Mouse (Mus musculus) liver, embryonic 14.5 days (tissue): ENCODE results near the gene Crtc2. TPM values are rescaled to one million over a fixed set of nuclear protein-coding genes. Genes with fewer than 3 reads are reported as not detected.
A peak's percentile ranks its signal among the peaks of the same experiment; 100 is the strongest.

Experiments
- ATAC-seq: fragments of 200-750 bp; cut with Nextera tagmentation; 2 replicates; pipeline ENCODE4 v1.8.0; 2017; ENCODE audit warnings: moderate number of reproducible peaks, mild to moderate bottlenecking, moderate library complexity; ENCODE audit not compliant: insufficient read depth
- DNase-seq, 3 experiments: peaks; one replicate each; pipeline ENCODE4 v3.0.0-alpha.2; 2012 to 2013; ENCODE audit warnings: low read depth in 3 of 3, low spot score in 3 of 3
- H3K27ac ChIP-seq: fragments of 300-500 bp; sonication (generic); 2 replicates; pipeline ENCODE4 v1.5.1; 2014; ENCODE audit warnings: moderate library complexity, mild to moderate bottlenecking, control low read depth, inconsistent platforms
- H3K27me3 ChIP-seq: fragments of 300-500 bp; sonication (generic); 2 replicates; pipeline ENCODE4 v1.6.1; 2014; ENCODE audit warnings: mild to moderate bottlenecking, low read length, moderate library complexity; ENCODE audit not compliant: control insufficient read depth, insufficient read depth
- H3K36me3 ChIP-seq: fragments of 300-500 bp; sonication (generic); replicated peaks from 2 replicates; pipeline ENCODE4 v1.6.1; 2014; ENCODE audit warnings: low read depth; ENCODE audit not compliant: control insufficient read depth, insufficient read depth
- H3K4me1 ChIP-seq, 2 experiments: fragments of 200-500 bp in 1 of 2; fragments of 300-500 bp in 1 of 2; sonication (generic) in 1 of 2; replicated peaks; 2 replicates each; pipeline ENCODE4 v1.6.1; 2012 to 2014; ENCODE audit warnings: antibody characterized with exemption in 1 of 2, inconsistent platforms in 1 of 2, low read length in 1 of 2; ENCODE audit not compliant: control insufficient read depth in 2 of 2, insufficient read depth in 2 of 2
- H3K4me2 ChIP-seq: fragments of 300-500 bp; sonication (generic); 2 replicates; pipeline ENCODE4 v1.6.1; 2014; ENCODE audit warnings: low read depth, mild to moderate bottlenecking, control low read depth, moderate library complexity
- H3K4me3 ChIP-seq, 2 experiments: fragments of 200-500 bp in 1 of 2; fragments of 300-500 bp in 1 of 2; sonication (generic) in 1 of 2; 2 replicates each; pipeline ENCODE4 v1.5.1; 2012 to 2014; ENCODE audit warnings: low read depth in 2 of 2, low read length in 2 of 2, mild to moderate bottlenecking in 2 of 2, control low read depth in 1 of 2, inconsistent platforms in 1 of 2, moderate library complexity in 1 of 2; ENCODE audit not compliant: insufficient read depth in 1 of 2
- H3K9ac ChIP-seq: fragments of 300-500 bp; sonication (generic); replicated peaks from 2 replicates; pipeline ENCODE4 v1.6.1; 2014; ENCODE audit warnings: mild to moderate bottlenecking, control low read depth, moderate library complexity
- H3K9me3 ChIP-seq: fragments of 300-500 bp; sonication (generic); 2 replicates; pipeline ENCODE4 v1.6.1; 2016; ENCODE audit warnings: low read length, mixed read lengths; ENCODE audit not compliant: control insufficient read depth
- CTCF ChIP-seq: IDR thresholded peaks from 2 replicates; pipeline ENCODE4 v1.5.1; 2016; ENCODE audit warnings: antibody characterized with exemption, low read depth, control low read depth
- EP300 ChIP-seq: IDR thresholded peaks from 2 replicates; pipeline ENCODE4 v1.6.1; 2016; ENCODE audit warnings: antibody characterized with exemption, low read depth
- WGBS: fragments of 180-500 bp; shearing (Covaris S2); extraction: QIAGEN DNeasy Blood & Tissue Kit; methylation state at CpG from one replicate; pipeline ENCODE4 v1.1.7; 2014; ENCODE audit not compliant: insufficient replicate concordance; 5-methylcytosine and 5-hydroxymethylcytosine counted together
- microRNA-seq: library from miRNA; unstranded; fragments of <30 nt; microRNA quantifications from one replicate; pipeline ENCODE4, GENCODE M21; 2016
- polyA plus RNA-seq, 2 experiments: library from polyadenylated mRNA; depleted of rRNA in 1 of 2; stranded (reverse) in 1 of 2; unstranded in 1 of 2; fragments of >200 nt; fragmentation: Nextera tagmentation in 1 of 2; extraction: Ambion mirVana in 1 of 2; gene quantifications; 2 replicates each; pipeline versions ENCODE4 v1.2.1 to v1.2.3; 2012 to 2014

Crtc2 gene
- polyA plus RNA-seq, 2 experiments, result 3.2 to 7.6 TPM

GRCm38 (mm10) chr3:90294064-90294440, 40.1 kb downstream of the Crtc2 start:
- no peaks in the 10 kb centered on the region for H3K9me3 ChIP-seq
- H3K36me3 ChIP-seq, result no peaks in the 10 kb centered on the region
- H3K27me3 ChIP-seq, result no peaks in the 10 kb centered on the region
- H3K4me2 ChIP-seq, result peak overlapping the region; percentile 95
- DNase-seq (peak in 1 of 3 experiments; percentile 23), ATAC-seq (no peak)
- peak overlapping the region; percentile 98 for H3K9ac ChIP-seq
- peak overlapping the region; percentile 78 to 81 for H3K4me3 ChIP-seq
- no peak for TF ChIP-seq CTCF
- no peak for TF ChIP-seq EP300
- 4% methylated on average over 11 of the region's 11 CpGs for WGBS
- H3K27ac ChIP-seq, result peak overlapping the region; percentile 90
- peaks cover 19% of the 10 kb centered on the region in 2 experiments for H3K4me1 ChIP-seq

GRCm38 (mm10) chr3:90294651-90295050, 40.7 kb downstream of the Crtc2 start:
- Histone ChIP-seq H3K9ac (peak overlapping the region; percentile 98), H3K36me3 (no peaks in the 10 kb centered on the region), H3K4me2 (peak overlapping the region; percentile 95), H3K9me3 (no peaks in the 10 kb centered on the region), H3K4me1 (peaks cover 19% of the 10 kb centered on the region in 2 experiments), H3K4me3 (peak overlapping the region; percentile 78 to 81; a peak in 3 of 4 replicates), H3K27ac (peak overlapping the region; percentile 90), H3K27me3 (no peaks in the 10 kb centered on the region)
- ATAC-seq (no peak), DNase-seq (peak in 2 of 3 experiments; percentile 20 to 23)
- TF ChIP-seq EP300 (peak; percentile 47), CTCF (no peak)
- 32% methylated on average over 2 of the region's 2 CpGs for WGBS

GRCm38 (mm10) chr3:90305801-90306200, 51.8 kb downstream of the Crtc2 start:
- H3K4me1 ChIP-seq, result 0 out of 4 replicates have a peak, but pooled peaks cover 0 to 1% of the 10 kb centered on the region in 2 experiments
- no peak overlapping the region for H3K4me2 ChIP-seq
- H3K27me3 ChIP-seq, result no peaks in the 10 kb centered on the region
- H3K9ac ChIP-seq, result no peak overlapping the region
- 81% methylated on average over 3 of the region's 3 CpGs for WGBS
- H3K27ac ChIP-seq, result no peak overlapping the region
- TF ChIP-seq EP300 (no peak), CTCF (no peak)
- H3K4me3 ChIP-seq, result no peak overlapping the region
- H3K9me3 ChIP-seq, result no peaks in the 10 kb centered on the region
- DNase-seq (no peak), ATAC-seq (no peak)
- H3K36me3 ChIP-seq, result no peaks in the 10 kb centered on the region

- TF ChIP-seq EP300, result no peak
- no peak for TF ChIP-seq CTCF
Observed at GRCm38 (mm10) chr3:90309589-90309988, 55.6 kb downstream of the Crtc2 start.

GRCm38 (mm10) chr3:90313367-90313766, 59.4 kb downstream of the Crtc2 start:
- Histone ChIP-seq H3K36me3 (no peaks in the 10 kb centered on the region), H3K27me3 (no peaks in the 10 kb centered on the region), H3K4me1 (0 out of 4 replicates have a peak, but pooled peaks cover 0 to 1% of the 10 kb centered on the region in 2 experiments), H3K4me2 (no peak overlapping the region), H3K9ac (no peak overlapping the region), H3K4me3 (no peak overlapping the region), H3K9me3 (no peaks in the 10 kb centered on the region), H3K27ac (no peak overlapping the region)
- DNase-seq, result peak in 1 of 3 experiments; percentile 20
- no peak; the same call in 1 of the 2 replicates for ATAC-seq
- TF ChIP-seq CTCF (peak; percentile 58), EP300 (no peak)

More at GRCm38 (mm10) chr3:90309589-90309988, 55.6 kb downstream of the Crtc2 start:
- Histone ChIP-seq H3K9ac (no peak overlapping the region), H3K27ac (no peak overlapping the region), H3K4me2 (no peak overlapping the region), H3K4me3 (no peak overlapping the region), H3K9me3 (no peaks in the 10 kb centered on the region), H3K27me3 (no peaks in the 10 kb centered on the region), H3K36me3 (no peaks in the 10 kb centered on the region), H3K4me1 (0 out of 4 replicates have a peak, but pooled peaks cover 0 to 1% of the 10 kb centered on the region in 2 experiments)
- DNase-seq, result no peak
- no peak for ATAC-seq

Small RNA genes within 50 kb of the gene (microRNA-seq; reads per million reads assigned to microRNA genes)
- gene Mir7012, result not detected

Other genes starting within 250 kb of the Crtc2 start
- gene 4933434E20Rik, start 202.5 kb upstream of the Crtc2 start, polyA plus RNA-seq (2012; rRNA removed), result 15.6 and 19.1 TPM in 2 replicates
- gene 4933434E20Rik, start 202.5 kb upstream of the Crtc2 start, polyA plus RNA-seq (2014; fragmentation: Nextera tagmentation; extraction: Ambion mirVana), result 83.8 and 89.6 TPM in 2 replicates
- 48.9 and 52.4 TPM in 2 replicates for gene Ubap2l, start 201.5 kb upstream of the Crtc2 start, polyA plus RNA-seq (2012; rRNA removed)
- 70.4 and 72.1 TPM in 2 replicates for gene Ubap2l, start 201.5 kb upstream of the Crtc2 start, polyA plus RNA-seq (2014; fragmentation: Nextera tagmentation; extraction: Ambion mirVana)
- gene Tpm3, start 181.5 kb upstream of the Crtc2 start, polyA plus RNA-seq (2012; rRNA removed), result 54.6 and 86.2 TPM in 2 replicates
- 153 and 160 TPM in 2 replicates for gene Tpm3, start 181.5 kb upstream of the Crtc2 start, polyA plus RNA-seq (2014; fragmentation: Nextera tagmentation; extraction: Ambion mirVana)
- gene Nup210l, start 150.0 kb upstream of the Crtc2 start, polyA plus RNA-seq (2012; rRNA removed), result 0.19 and 0.28 TPM in 2 replicates
- gene Nup210l, start 150.0 kb upstream of the Crtc2 start, polyA plus RNA-seq (2014; fragmentation: Nextera tagmentation; extraction: Ambion mirVana), result 0.15 TPM in 1 of 2 replicates, not detected in the other
- gene Rps27, start 40.5 kb upstream of the Crtc2 start, polyA plus RNA-seq (2012; rRNA removed), result 1,231 and 1,357 TPM in 2 replicates
- 948 and 959 TPM in 2 replicates for gene Rps27, start 40.5 kb upstream of the Crtc2 start, polyA plus RNA-seq (2014; fragmentation: Nextera tagmentation; extraction: Ambion mirVana)
- 2.0 and 4.3 TPM in 2 replicates for gene Rab13, start 40.5 kb upstream of the Crtc2 start, polyA plus RNA-seq (2012; rRNA removed)
- gene Rab13, start 40.5 kb upstream of the Crtc2 start, polyA plus RNA-seq (2014; fragmentation: Nextera tagmentation; extraction: Ambion mirVana), result 1.9 and 2.9 TPM in 2 replicates
- 18.8 and 21.2 TPM in 2 replicates for gene Jtb, start 22.6 kb upstream of the Crtc2 start, polyA plus RNA-seq (2012; rRNA removed)
- 48.8 and 55.9 TPM in 2 replicates for gene Jtb, start 22.6 kb upstream of the Crtc2 start, polyA plus RNA-seq (2014; fragmentation: Nextera tagmentation; extraction: Ambion mirVana)
- 0.15 and 0.27 TPM in 2 replicates for gene Creb3l4, start 10.7 kb upstream of the Crtc2 start, polyA plus RNA-seq (2012; rRNA removed)
- gene Creb3l4, start 10.7 kb upstream of the Crtc2 start, polyA plus RNA-seq (2014; fragmentation: Nextera tagmentation; extraction: Ambion mirVana), result 0.24 and 0.28 TPM in 2 replicates
- 9.8 and 10.8 TPM in 2 replicates for gene Slc39a1, start 6.0 kb upstream of the Crtc2 start, polyA plus RNA-seq (2012; rRNA removed)
- gene Slc39a1, start 6.0 kb upstream of the Crtc2 start, polyA plus RNA-seq (2014; fragmentation: Nextera tagmentation; extraction: Ambion mirVana), result 24.1 and 24.9 TPM in 2 replicates
- 3.9 and 4.6 TPM in 2 replicates for gene Dennd4b, start 11.0 kb downstream of the Crtc2 start, polyA plus RNA-seq (2012; rRNA removed)
- gene Dennd4b, start 11.0 kb downstream of the Crtc2 start, polyA plus RNA-seq (2014; fragmentation: Nextera tagmentation; extraction: Ambion mirVana), result 1.0 and 1.6 TPM in 2 replicates
- gene Gatad2b, start 39.0 kb downstream of the Crtc2 start, polyA plus RNA-seq (2012; rRNA removed), result 4.4 and 5.6 TPM in 2 replicates
- gene Gatad2b, start 39.0 kb downstream of the Crtc2 start, polyA plus RNA-seq (2014; fragmentation: Nextera tagmentation; extraction: Ambion mirVana), result 2.2 and 3.2 TPM in 2 replicates
- 2.1 TPM in 2 replicates for gene Slc27a3, start 135.8 kb downstream of the Crtc2 start, polyA plus RNA-seq (2012; rRNA removed)
- gene Slc27a3, start 135.8 kb downstream of the Crtc2 start, polyA plus RNA-seq (2014; fragmentation: Nextera tagmentation; extraction: Ambion mirVana), result 0.76 and 1.0 TPM in 2 replicates
- gene Ints3, start 179.5 kb downstream of the Crtc2 start, polyA plus RNA-seq (2012; rRNA removed), result 11.3 and 12.7 TPM in 2 replicates
- 6.6 and 9.4 TPM in 2 replicates for gene Ints3, start 179.5 kb downstream of the Crtc2 start, polyA plus RNA-seq (2014; fragmentation: Nextera tagmentation; extraction: Ambion mirVana)
- gene Npr1, start 211.7 kb downstream of the Crtc2 start, polyA plus RNA-seq (2012; rRNA removed), result 6.5 and 7.2 TPM in 2 replicates
- gene Npr1, start 211.7 kb downstream of the Crtc2 start, polyA plus RNA-seq (2014; fragmentation: Nextera tagmentation; extraction: Ambion mirVana), result 2.8 and 4.0 TPM in 2 replicates
- gene Ilf2, start 222.0 kb downstream of the Crtc2 start, polyA plus RNA-seq (2012; rRNA removed), result 23.3 and 34.5 TPM in 2 replicates
- 46.5 and 48.9 TPM in 2 replicates for gene Ilf2, start 222.0 kb downstream of the Crtc2 start, polyA plus RNA-seq (2014; fragmentation: Nextera tagmentation; extraction: Ambion mirVana)
- gene Snapin, start 236.9 kb downstream of the Crtc2 start, polyA plus RNA-seq (2012; rRNA removed), result 7.4 and 9.3 TPM in 2 replicates
- gene Snapin, start 236.9 kb downstream of the Crtc2 start, polyA plus RNA-seq (2014; fragmentation: Nextera tagmentation; extraction: Ambion mirVana), result 17.0 and 18.7 TPM in 2 replicates